Mouse (Mus musculus) kidney, embryonic 14.5 days (tissue): Measurements from ENCODE around the gene Zhx3. TPM values are rescaled to one million over a fixed set of nuclear protein-coding genes. Genes with fewer than 3 reads are reported as not detected.

Source experiments
- ATAC-seq: fragments of 200-750 bp; cut with Nextera tagmentation; 2 replicates; pipeline ENCODE4 v1.8.0; 2017; ENCODE audit warnings: moderate number of reproducible peaks, mild to moderate bottlenecking, moderate TSS enrichment, moderate library complexity; ENCODE audit not compliant: low FRiP score, low TSS enrichment
- H3K27ac ChIP-seq: fragments of 300-500 bp; sonication (generic); 2 replicates; pipeline ENCODE4 v1.5.1; 2014; ENCODE audit warnings: low read depth, mild to moderate bottlenecking, low read length, moderate library complexity, mixed read lengths
- H3K27me3 ChIP-seq: fragments of 300-500 bp; sonication (generic); 2 replicates; pipeline ENCODE4 v1.6.1; 2014; ENCODE audit warnings: mild to moderate bottlenecking, low read length; ENCODE audit not compliant: control insufficient read depth, insufficient read depth
- H3K36me3 ChIP-seq: fragments of 300-500 bp; sonication (generic); 2 replicates; pipeline ENCODE4 v1.6.1; 2014; ENCODE audit warnings: low read length, mixed read lengths; ENCODE audit not compliant: control insufficient read depth, insufficient read depth
- H3K4me1 ChIP-seq: fragments of 300-500 bp; sonication (generic); 2 replicates; pipeline ENCODE4 v1.6.1; 2014; ENCODE audit warnings: low read length, mixed read lengths; ENCODE audit not compliant: control insufficient read depth, insufficient read depth
- H3K4me2 ChIP-seq: fragments of 300-500 bp; sonication (generic); replicated peaks from 2 replicates; pipeline ENCODE4 v1.6.1; 2014; ENCODE audit warnings: low read depth, mild to moderate bottlenecking, low read length
- H3K4me3 ChIP-seq: fragments of 300-500 bp; sonication (generic); 2 replicates; pipeline ENCODE4 v1.5.1; 2014; ENCODE audit warnings: mild to moderate bottlenecking, low read length
- H3K9ac ChIP-seq: fragments of 300-500 bp; sonication (generic); 2 replicates; pipeline ENCODE4 v1.6.1; 2014; ENCODE audit warnings: low read depth, mild to moderate bottlenecking, low read length, moderate library complexity
- H3K9me3 ChIP-seq: fragments of 300-500 bp; sonication (generic); 2 replicates; pipeline ENCODE4 v1.6.1; 2016; ENCODE audit warnings: low read length; ENCODE audit not compliant: control insufficient read depth
- WGBS: fragments of 180-500 bp; shearing (Covaris S2); extraction: QIAGEN DNeasy Blood & Tissue Kit; methylation state at CpG from one replicate; pipeline ENCODE4 v1.1.7; 2014; 5-methylcytosine and 5-hydroxymethylcytosine counted together
- polyA plus RNA-seq: library from polyadenylated mRNA; unstranded; fragments of >200 nt; fragmentation: Nextera tagmentation; extraction: Ambion mirVana; gene quantifications from 2 replicates; pipeline ENCODE4 v1.2.1, GENCODE M21; 2014

The Zhx3 gene
- polyA plus RNA-seq, 1 experiment from 2014 or later, result 10.2 TPM

GRCm38 (mm10) chr2:160891045-160891444, 18.2 kb upstream of the Zhx3 start:
- WGBS, result 79% methylated on average over 5 of the region's 5 CpGs
- no peak overlapping the region for H3K4me3 ChIP-seq
- H3K4me2 ChIP-seq, result no peak overlapping the region
- no peaks in the 10 kb centered on the region for H3K4me1 ChIP-seq
- H3K36me3 ChIP-seq, result no peaks in the 10 kb centered on the region
- ATAC-seq, result no peak
- H3K9ac ChIP-seq, result no peak overlapping the region
- H3K9me3 ChIP-seq, result peaks cover 4% of the 10 kb centered on the region; the same call in 1 of the 2 replicates
- no peaks in the 10 kb centered on the region for H3K27me3 ChIP-seq
- H3K27ac ChIP-seq, result no peak overlapping the region

- peak; percentile 88 for ATAC-seq
- Histone ChIP-seq H3K4me1 (no peaks in the 10 kb centered on the region), H3K9ac (peak overlapping the region; percentile 57), H3K4me3 (peak overlapping the region; percentile 48), H3K4me2 (peak overlapping the region; percentile 92), H3K27ac (no peak overlapping the region), H3K27me3 (no peaks in the 10 kb centered on the region), H3K9me3 (no peaks in the 10 kb centered on the region), H3K36me3 (no peaks in the 10 kb centered on the region)
- under 1% methylated on average over 26 of the region's 26 CpGs for WGBS
Observed at GRCm38 (mm10) chr2:160887859-160888258, 15.1 kb upstream of the Zhx3 start.

- Histone ChIP-seq H3K9me3 (no peaks in the 10 kb centered on the region), H3K9ac (no peak overlapping the region), H3K4me3 (peak overlapping the region; percentile 48), H3K4me2 (peak overlapping the region; percentile 92), H3K27me3 (no peaks in the 10 kb centered on the region), H3K36me3 (no peaks in the 10 kb centered on the region), H3K4me1 (no peaks in the 10 kb centered on the region), H3K27ac (no peak overlapping the region)
- peak; percentile 83 for ATAC-seq
- 1% methylated on average over 11 of the region's 11 CpGs for WGBS
Observed at GRCm38 (mm10) chr2:160887284-160887683, 14.5 kb upstream of the Zhx3 start.

- no peak for ATAC-seq
- no peaks in the 10 kb centered on the region for H3K36me3 ChIP-seq
- H3K4me1 ChIP-seq, result no peaks in the 10 kb centered on the region
- H3K9ac ChIP-seq, result no peak overlapping the region
- WGBS, result 77% methylated on average over 3 of the region's 3 CpGs
- no peak overlapping the region for H3K4me3 ChIP-seq
- no peaks in the 10 kb centered on the region for H3K9me3 ChIP-seq
- H3K4me2 ChIP-seq, result no peak overlapping the region
- no peaks in the 10 kb centered on the region for H3K27me3 ChIP-seq
- no peak overlapping the region for H3K27ac ChIP-seq
Observed at GRCm38 (mm10) chr2:160886221-160886620, 13.4 kb upstream of the Zhx3 start.

- 28% methylated on average over 2 of the region's 2 CpGs for WGBS
- no peaks in the 10 kb centered on the region for H3K4me1 ChIP-seq
- no peaks in the 10 kb centered on the region for H3K27me3 ChIP-seq
- H3K4me3 ChIP-seq, result no peak overlapping the region
- H3K4me2 ChIP-seq, result no peak overlapping the region
- H3K9me3 ChIP-seq, result no peaks in the 10 kb centered on the region
- H3K36me3 ChIP-seq, result no peaks in the 10 kb centered on the region
- no peak for ATAC-seq
- H3K9ac ChIP-seq, result no peak overlapping the region
- no peak overlapping the region for H3K27ac ChIP-seq
Observed at GRCm38 (mm10) chr2:160884830-160885229, 12.0 kb upstream of the Zhx3 start.

GRCm38 (mm10) chr2:160883912-160884311, 11.1 kb upstream of the Zhx3 start:
- no peak overlapping the region for H3K4me3 ChIP-seq
- H3K27me3 ChIP-seq, result no peaks in the 10 kb centered on the region
- H3K4me1 ChIP-seq, result no peaks in the 10 kb centered on the region
- no peaks in the 10 kb centered on the region for H3K36me3 ChIP-seq
- H3K4me2 ChIP-seq, result no peak overlapping the region
- H3K27ac ChIP-seq, result no peak overlapping the region
- no peaks in the 10 kb centered on the region for H3K9me3 ChIP-seq
- 80% methylated on average over 4 of the region's 4 CpGs for WGBS
- ATAC-seq, result no peak
- H3K9ac ChIP-seq, result no peak overlapping the region

- Histone ChIP-seq H3K36me3 (no peaks in the 10 kb centered on the region), H3K4me2 (no peak overlapping the region), H3K27ac (no peak overlapping the region), H3K4me1 (no peaks in the 10 kb centered on the region), H3K9me3 (no peaks in the 10 kb centered on the region), H3K4me3 (no peak overlapping the region), H3K9ac (no peak overlapping the region), H3K27me3 (no peaks in the 10 kb centered on the region)
- 78% methylated on average over 5 of the region's 5 CpGs for WGBS
- no peak for ATAC-seq
Observed at GRCm38 (mm10) chr2:160882436-160882835, 9.6 kb upstream of the Zhx3 start.

GRCm38 (mm10) chr2:160881462-160882101, 8.8 kb upstream of the Zhx3 start:
- no peak overlapping the region for H3K4me3 ChIP-seq
- H3K9ac ChIP-seq, result no peak overlapping the region
- H3K4me1 ChIP-seq, result no peaks in the 10 kb centered on the region
- H3K36me3 ChIP-seq, result no peaks in the 10 kb centered on the region
- no peaks in the 10 kb centered on the region for H3K9me3 ChIP-seq
- 51% methylated on average over 6 of the region's 6 CpGs for WGBS
- ATAC-seq, result no peak
- H3K27me3 ChIP-seq, result no peaks in the 10 kb centered on the region
- no peak overlapping the region for H3K27ac ChIP-seq
- H3K4me2 ChIP-seq, result no peak overlapping the region

GRCm38 (mm10) chr2:160880453-160881195, 7.8 kb upstream of the Zhx3 start, which contains the start of gene Lpin3:
Gene Lpin3, plus strand, starts transcription at chr2:160880670.
- WGBS, result 57% methylated on average over 13 of the region's 13 CpGs

More at GRCm38 (mm10) chr2:160880453-160881195, 7.8 kb upstream of the Zhx3 start, which contains the start of gene Lpin3:
- Histone ChIP-seq H3K4me1 (no peaks in the 10 kb centered on the region), H3K27me3 (no peaks in the 10 kb centered on the region), H3K27ac (no peak within 1 kb of the TSS), H3K4me2 (no peak within 1 kb of the TSS), H3K9me3 (no peaks in the 10 kb centered on the region; the same call in 1 of the 2 replicates), H3K9ac (no peak within 1 kb of the TSS), H3K4me3 (no peak within 1 kb of the TSS), H3K36me3 (no peaks in the 10 kb centered on the region)
- ATAC-seq, result no peak
